Mouse (Mus musculus): Measurements from ENCODE around the gene Foxb1. TPM values are rescaled to one million over a fixed set of nuclear protein-coding genes. Genes with fewer than 3 reads are reported as not detected.

Foxb1 gene
- total RNA-seq, 4 experiments from 2014 or later: not detected

GRCm38 (mm10) chr9:69757254-69757653, 3.5 kb downstream of the Foxb1 start:
- DNase-seq (ENCODE audit: low spot score in 2 of 2): no peak

- DNase-seq (ENCODE audit: low spot score in 2 of 2): no peak
Observed at GRCm38 (mm10) chr9:69756456-69756855, 4.3 kb downstream of the Foxb1 start.

GRCm38 (mm10) chr9:69756041-69756440, 4.7 kb downstream of the Foxb1 start:
- no peak for DNase-seq (ENCODE audit: low spot score in 2 of 2)

- DNase-seq (ENCODE audit: low spot score in 2 of 2): no peak
Observed at GRCm38 (mm10) chr9:69755157-69755556, 5.6 kb downstream of the Foxb1 start.

GRCm38 (mm10) chr9:69754712-69755111, 6.0 kb downstream of the Foxb1 start:
- DNase-seq (ENCODE audit: low spot score in 2 of 2): no peak

GRCm38 (mm10) chr9:69754291-69754690, 6.4 kb downstream of the Foxb1 start:
- no peak for DNase-seq (ENCODE audit: low spot score in 2 of 2)

GRCm38 (mm10) chr9:69747971-69748370, 12.8 kb downstream of the Foxb1 start:
- no peak for DNase-seq (ENCODE audit: low spot score in 2 of 2)

- DNase-seq (ENCODE audit: low spot score in 2 of 2): no peak
Observed at GRCm38 (mm10) chr9:69728736-69729135, 32.0 kb downstream of the Foxb1 start.

GRCm38 (mm10) chr9:69718431-69718830, 42.3 kb downstream of the Foxb1 start:
- DNase-seq (ENCODE audit: low spot score in 2 of 2): no peak

- DNase-seq (ENCODE audit: low spot score in 2 of 2): no peak
Observed at GRCm38 (mm10) chr9:69716364-69716763, 44.4 kb downstream of the Foxb1 start.

GRCm38 (mm10) chr9:69715445-69715844, 45.3 kb downstream of the Foxb1 start:
- no peak for DNase-seq (ENCODE audit: low spot score in 2 of 2)

- DNase-seq (ENCODE audit: low spot score in 2 of 2): no peak
Observed at GRCm38 (mm10) chr9:69714346-69714745, 46.4 kb downstream of the Foxb1 start.

GRCm38 (mm10) chr9:69713577-69714327, 47.0 kb downstream of the Foxb1 start:
- no peak for DNase-seq (ENCODE audit: low spot score in 2 of 2)

GRCm38 (mm10) chr9:69712714-69713525, 47.8 kb downstream of the Foxb1 start:
- no peak for DNase-seq (ENCODE audit: low spot score in 2 of 2)

Other genes starting within 250 kb of the Foxb1 start
- gene Bnip2, start 228.5 kb upstream of the Foxb1 start, total RNA-seq (2022): 10 to 100 TPM; 77.2 to 83.2 (median 79.7) TPM